Mouse (Mus musculus) lung, embryonic 14.5 days (tissue): ENCODE measurements around the gene Shc1. TPM values are rescaled to one million over a fixed set of nuclear protein-coding genes. Genes with fewer than 3 reads are reported as not detected.

ENCODE experiments used
- ATAC-seq: fragments of 200-750 bp; cut with Nextera tagmentation; 2 replicates; pipeline ENCODE4 v1.8.0; 2017; ENCODE audit warnings: mild to moderate bottlenecking, moderate TSS enrichment, moderate library complexity; ENCODE audit not compliant: insufficient read depth
- DNase-seq: peaks from one replicate; pipeline ENCODE4 v3.0.0-alpha.2; 2015
- H3K27ac ChIP-seq: fragments of 300-500 bp; sonication (generic); 2 replicates; pipeline ENCODE4 v1.5.1; 2014; ENCODE audit warnings: low read depth, mild to moderate bottlenecking, moderate library complexity
- H3K27me3 ChIP-seq: fragments of 300-500 bp; sonication (generic); 2 replicates; pipeline ENCODE4 v1.6.1; 2014; ENCODE audit warnings: low read length, control low read depth; ENCODE audit not compliant: insufficient read depth
- H3K36me3 ChIP-seq: fragments of 300-500 bp; sonication (generic); 2 replicates; pipeline ENCODE4 v1.6.1; 2014; ENCODE audit warnings: control low read depth; ENCODE audit not compliant: insufficient read depth
- H3K4me1 ChIP-seq: fragments of 300-500 bp; sonication (generic); 2 replicates; pipeline ENCODE4 v1.6.1; 2014; ENCODE audit warnings: antibody characterized with exemption, control low read depth; ENCODE audit not compliant: insufficient read depth
- H3K4me2 ChIP-seq: fragments of 300-500 bp; sonication (generic); 2 replicates; pipeline ENCODE4 v1.6.1; 2014; ENCODE audit warnings: mild to moderate bottlenecking
- H3K4me3 ChIP-seq: fragments of 300-500 bp; sonication (generic); 2 replicates; pipeline ENCODE4 v1.5.1; 2014; ENCODE audit warnings: low read depth, low read length
- H3K9ac ChIP-seq: fragments of 300-500 bp; sonication (generic); 2 replicates; pipeline ENCODE4 v1.6.1; 2014
- H3K9me3 ChIP-seq: fragments of 300-500 bp; sonication (generic); 2 replicates; pipeline ENCODE4 v1.6.1; 2016; ENCODE audit warnings: low read depth, low read length, control low read depth
- CTCF ChIP-seq: IDR thresholded peaks from 2 replicates; pipeline ENCODE4 v1.5.1; 2016; ENCODE audit warnings: antibody characterized with exemption, low read depth
- WGBS: fragments of 180-500 bp; shearing (Covaris S2); extraction: QIAGEN DNeasy Blood & Tissue Kit; methylation state at CpG from one replicate; pipeline ENCODE4 v1.1.7; 2014; 5-methylcytosine and 5-hydroxymethylcytosine counted together
- polyA plus RNA-seq: library from polyadenylated mRNA; unstranded; fragments of >200 nt; fragmentation: Nextera tagmentation; extraction: Ambion mirVana; gene quantifications from 2 replicates; pipeline ENCODE4 v1.2.1, GENCODE M21; 2014

The Shc1 gene
- polyA plus RNA-seq, 1 experiment from 2014 or later: 75.2 TPM

- peak overlapping the region; percentile 99 for H3K27ac ChIP-seq
- peaks cover 38% of the 10 kb centered on the region for H3K36me3 ChIP-seq
- H3K4me3 ChIP-seq: peak overlapping the region; percentile 55
- peak; percentile 87 for DNase-seq
- no peak for TF ChIP-seq CTCF
- 0% methylated on average over 9 of the region's 9 CpGs for WGBS
- H3K27me3 ChIP-seq: no peaks in the 10 kb centered on the region
- peak overlapping the region; percentile 86 for H3K4me2 ChIP-seq
- H3K9ac ChIP-seq: peak overlapping the region; percentile 53
- H3K9me3 ChIP-seq: no peaks in the 10 kb centered on the region
- peaks cover 19% of the 10 kb centered on the region for H3K4me1 ChIP-seq
- no peak for ATAC-seq
These were observed 1.3 kb downstream of the Shc1 start for GRCm38 (mm10) chr3:89419571-89419970.

GRCm38 (mm10) chr3:89419981-89420380, 1.7 kb downstream of the Shc1 start:
- Histone ChIP-seq H3K4me1 (peaks cover 19% of the 10 kb centered on the region), H3K27me3 (no peaks in the 10 kb centered on the region), H3K27ac (peak overlapping the region; percentile 99), H3K9me3 (no peaks in the 10 kb centered on the region), H3K9ac (peak overlapping the region; percentile 53), H3K36me3 (peaks cover 38% of the 10 kb centered on the region), H3K4me2 (peak overlapping the region; percentile 86), H3K4me3 (peak overlapping the region; percentile 55)
- WGBS: 17% methylated on average over 3 of the region's 3 CpGs
- no peak for TF ChIP-seq CTCF
- ATAC-seq: no peak
- DNase-seq: peak; percentile 35

- Histone ChIP-seq H3K36me3 (peaks cover 38% of the 10 kb centered on the region), H3K9ac (0 out of 2 replicates have a peak overlapping the region, but pooled peaks have one; percentile 10), H3K4me3 (peak overlapping the region; percentile 55), H3K27me3 (no peaks in the 10 kb centered on the region), H3K4me2 (peak overlapping the region; percentile 86), H3K27ac (peak overlapping the region; percentile 99), H3K4me1 (peaks cover 19% of the 10 kb centered on the region), H3K9me3 (no peaks in the 10 kb centered on the region)
- no peak for TF ChIP-seq CTCF
- peak; percentile 15 for DNase-seq
- WGBS: 37% methylated on average over 2 of the region's 2 CpGs
- no peak for ATAC-seq
These were observed 2.2 kb downstream of the Shc1 start for GRCm38 (mm10) chr3:89420421-89420820.

GRCm38 (mm10) chr3:89421002-89421774, 2.9 kb downstream of the Shc1 start:
- TF ChIP-seq CTCF: no peak
- Histone ChIP-seq H3K9ac (peak overlapping the region; percentile 61), H3K4me1 (peaks cover 19% of the 10 kb centered on the region), H3K4me2 (peak overlapping the region; percentile 86), H3K27me3 (no peaks in the 10 kb centered on the region), H3K9me3 (no peaks in the 10 kb centered on the region), H3K36me3 (peaks cover 38% of the 10 kb centered on the region), H3K4me3 (peak overlapping the region; percentile 55), H3K27ac (peak overlapping the region; percentile 99)
- peak; percentile 87 for ATAC-seq
- WGBS: 2% methylated on average over 11 of the region's 11 CpGs
- peak; percentile 93 for DNase-seq

GRCm38 (mm10) chr3:89421810-89422473, 3.7 kb downstream of the Shc1 start:
- DNase-seq (peak; percentile 58), ATAC-seq (no peak)
- Histone ChIP-seq H3K9ac (peak overlapping the region; percentile 61), H3K4me1 (peaks cover 13% of the 10 kb centered on the region; the same call in 1 of the 2 replicates), H3K9me3 (no peaks in the 10 kb centered on the region), H3K36me3 (peaks cover 39% of the 10 kb centered on the region), H3K4me2 (peak overlapping the region; percentile 86), H3K4me3 (peak overlapping the region; percentile 55), H3K27me3 (no peaks in the 10 kb centered on the region), H3K27ac (peak overlapping the region; percentile 99)
- WGBS: 7% methylated on average over 21 of the region's 22 CpGs
- TF ChIP-seq CTCF: no peak

- H3K27ac ChIP-seq: peak overlapping the region; percentile 99; the same call in 1 of the 2 replicates
- no peaks in the 10 kb centered on the region for H3K9me3 ChIP-seq
- 54% methylated on average over 6 of the region's 6 CpGs for WGBS
- peak overlapping the region; percentile 55 for H3K4me3 ChIP-seq
- no peaks in the 10 kb centered on the region for H3K27me3 ChIP-seq
- peaks cover 13% of the 10 kb centered on the region; the same call in 1 of the 2 replicates for H3K4me1 ChIP-seq
- no peak for DNase-seq
- peak overlapping the region; percentile 61 for H3K9ac ChIP-seq
- H3K4me2 ChIP-seq: peak overlapping the region; percentile 86
- peaks cover 46% of the 10 kb centered on the region for H3K36me3 ChIP-seq
- no peak for TF ChIP-seq CTCF
- no peak for ATAC-seq
These were observed 4.4 kb downstream of the Shc1 start for GRCm38 (mm10) chr3:89422556-89423205.
